Mouse (Mus musculus) layer of hippocampus, postnatal 14 days (tissue): ENCODE results near the gene Gpcpd1. TPM values are rescaled to one million over a fixed set of nuclear protein-coding genes. Genes with fewer than 3 reads are reported as not detected.

ENCODE experiments used
- DNase-seq, 2 experiments: peaks; one replicate each; pipeline ENCODE4 v3.0.0; 2021 to 2022; ENCODE audit warnings: low spot score in 2 of 2, mixed read lengths in 1 of 2
- total RNA-seq, 2 experiments: library from RNA; stranded (reverse); gene quantifications; 2 replicates each; pipeline ENCODE4 v1.2.3; 2021

Gene Gpcpd1
- total RNA-seq, 2 experiments from 2014 or later = 101 to 116 TPM

DNA sequence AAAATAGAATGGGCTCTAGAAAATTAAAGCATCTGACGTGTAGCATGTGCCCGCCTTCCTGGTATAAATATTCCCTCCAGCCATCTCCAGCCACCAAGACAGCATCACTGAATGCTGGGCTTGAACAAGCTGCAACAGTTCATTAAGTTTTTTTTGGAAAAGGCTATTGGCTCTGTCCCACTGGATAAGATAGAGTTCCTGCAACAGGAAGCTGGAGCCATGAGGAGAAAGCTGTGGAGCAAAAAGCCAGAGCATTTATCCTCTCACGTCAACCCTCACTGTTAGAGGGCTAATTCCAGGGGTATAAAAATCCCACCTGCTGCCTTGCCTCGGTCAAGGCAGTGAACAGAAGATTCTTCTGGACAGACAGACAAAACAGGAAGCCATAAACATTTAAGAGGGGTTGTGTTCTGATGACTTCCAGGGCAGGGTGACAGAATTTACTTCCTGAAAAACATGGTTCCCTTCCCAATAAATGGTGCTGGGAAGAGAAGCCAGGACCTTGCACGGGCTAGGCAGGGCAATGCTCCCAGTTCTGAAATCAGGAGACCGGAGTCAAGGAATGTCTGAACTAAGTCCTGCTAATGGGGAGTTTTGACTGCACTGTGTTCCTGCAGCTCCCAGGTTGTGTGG is 2.5 kb upstream of the Gpcpd1 start:
- DNase-seq = no peak

GRCm38 (mm10) chr2:132586006-132586405 is 1.5 kb downstream of the Gpcpd1 start:
- DNase-seq = no peak

DNA sequence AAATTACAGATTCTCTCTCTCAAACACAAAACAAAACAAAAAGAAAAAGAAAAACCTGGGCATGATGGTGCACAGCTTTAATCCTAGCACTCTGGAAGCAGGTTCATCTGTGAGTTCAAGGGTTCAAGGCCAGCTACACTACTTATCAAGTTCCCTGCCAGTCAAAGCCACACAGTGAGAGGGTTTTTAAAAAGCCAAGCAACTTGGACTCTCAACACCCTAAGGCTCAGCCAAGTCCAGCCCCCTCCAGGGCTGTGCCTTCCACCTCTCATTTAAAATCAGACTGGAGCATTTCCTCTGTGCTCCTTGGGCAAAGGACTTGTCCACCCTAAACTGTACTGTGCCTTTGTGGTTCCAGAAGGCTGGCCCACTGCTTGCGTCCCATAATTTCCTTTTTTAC is 3.3 kb downstream of the Gpcpd1 start:
- DNase-seq = no peak

DNA sequence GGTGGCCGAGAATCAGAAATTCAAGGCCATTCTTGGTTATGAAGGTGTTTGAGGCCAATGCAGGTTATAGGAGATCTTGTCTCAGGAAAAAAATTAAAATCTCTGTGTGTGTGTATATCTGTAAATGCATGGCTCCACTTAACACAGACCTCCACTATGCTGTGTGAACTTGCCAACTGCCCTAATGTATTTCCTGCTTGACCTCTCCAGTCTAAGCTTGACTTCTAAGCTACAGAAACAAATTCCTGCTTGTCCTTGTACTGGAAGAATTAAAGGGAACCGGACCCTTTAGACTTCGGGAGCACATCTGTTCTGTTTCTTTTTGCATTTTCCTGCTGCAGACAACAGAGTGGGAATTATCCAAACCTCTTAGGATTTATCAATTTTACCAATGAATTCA is 4.4 kb downstream of the Gpcpd1 start:
- DNase-seq = no peak

GRCm38 (mm10) chr2:132582227-132582626 is 5.3 kb downstream of the Gpcpd1 start:
- peak; percentile 65 to 89 for DNase-seq

DNA sequence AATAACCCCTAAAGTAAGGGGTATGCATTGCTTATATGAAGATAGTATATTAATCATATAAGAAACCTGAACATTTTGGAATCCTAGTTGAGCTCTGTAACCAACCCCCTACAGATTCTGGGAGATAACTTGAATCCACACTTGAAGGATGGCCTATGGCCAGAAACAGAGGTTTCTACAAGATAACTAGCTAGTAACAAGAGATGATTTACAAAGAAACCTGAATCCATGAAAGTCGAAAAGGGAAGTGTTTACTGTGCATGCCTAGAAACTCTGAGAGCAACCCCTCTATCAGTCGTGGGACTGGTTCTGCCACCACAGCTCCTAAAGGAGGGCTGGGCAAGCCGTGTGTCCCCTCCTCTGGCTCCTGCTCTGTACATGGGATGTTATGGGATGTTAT is 7.8 kb downstream of the Gpcpd1 start:
- DNase-seq = no peak

- no peak for DNase-seq
Observed at GRCm38 (mm10) chr2:132578711-132579110, 8.8 kb downstream of the Gpcpd1 start.

GRCm38 (mm10) chr2:132578059-132578458 is 9.5 kb downstream of the Gpcpd1 start:
- peak; percentile 95 to 97 for DNase-seq

- peak in 1 of 2 experiments; percentile 57 for DNase-seq
Observed at GRCm38 (mm10) chr2:132577431-132577981, 10.0 kb downstream of the Gpcpd1 start.

DNA sequence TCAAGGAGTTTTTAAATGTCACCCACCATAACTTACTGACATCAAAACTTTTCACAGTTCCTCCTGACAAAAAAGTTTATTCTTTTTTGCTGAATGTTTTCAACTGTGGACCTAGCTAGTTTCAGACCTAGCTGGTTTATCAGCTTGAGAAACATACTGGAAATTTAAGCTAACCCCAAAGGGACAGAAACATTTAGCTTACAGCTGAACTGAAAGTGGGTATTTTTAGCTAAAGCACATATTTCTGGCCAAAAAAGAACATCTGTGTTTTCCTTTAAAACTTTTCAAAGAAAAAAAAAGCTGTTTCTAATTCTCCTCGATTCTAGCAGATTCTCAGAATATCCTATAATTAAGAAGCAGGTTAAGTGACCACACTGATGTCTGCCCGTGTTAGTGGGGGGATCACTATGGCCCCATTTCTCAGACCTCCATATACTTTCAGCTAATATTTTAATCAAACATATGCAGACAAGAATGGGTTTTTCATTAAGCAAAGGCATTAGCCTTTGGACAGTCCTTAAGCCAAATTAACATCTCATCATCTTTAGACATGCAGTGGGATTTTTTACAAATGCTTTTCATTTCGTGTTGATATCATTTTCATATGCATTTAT is 10.9 kb downstream of the Gpcpd1 start:
- no peak for DNase-seq

DNA sequence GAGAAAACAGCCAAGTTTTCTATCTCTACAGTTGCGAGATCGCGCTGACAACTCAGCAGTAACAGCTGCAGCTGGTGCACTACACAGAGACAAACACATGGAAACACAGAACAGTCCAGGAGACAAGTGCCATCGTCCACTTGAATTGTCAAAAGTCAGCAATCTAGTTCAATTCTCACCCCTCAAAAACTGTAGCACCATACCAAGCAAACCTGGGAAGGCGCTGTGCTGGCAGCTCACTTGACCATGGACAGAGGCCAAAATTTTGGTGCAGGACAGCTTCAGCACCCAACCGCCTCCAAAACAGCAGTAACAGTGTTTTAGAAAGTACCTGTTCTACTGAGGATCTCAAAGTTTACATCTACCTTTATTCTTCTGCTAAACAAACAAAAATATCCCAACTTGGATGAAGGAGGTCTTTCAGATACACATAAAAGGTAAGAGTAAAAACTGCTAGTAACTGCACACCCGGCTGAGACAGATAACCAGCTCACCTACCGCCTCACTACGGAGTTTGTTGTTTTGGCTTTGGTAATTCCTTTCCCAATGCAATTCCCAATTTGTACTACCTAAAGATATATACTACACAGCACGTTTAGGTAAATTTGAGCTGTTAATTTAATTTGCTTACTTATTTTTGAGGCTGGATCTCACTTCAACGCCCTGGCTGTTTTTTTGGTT is 11.6 kb downstream of the Gpcpd1 start:
- no peak for DNase-seq

DNA sequence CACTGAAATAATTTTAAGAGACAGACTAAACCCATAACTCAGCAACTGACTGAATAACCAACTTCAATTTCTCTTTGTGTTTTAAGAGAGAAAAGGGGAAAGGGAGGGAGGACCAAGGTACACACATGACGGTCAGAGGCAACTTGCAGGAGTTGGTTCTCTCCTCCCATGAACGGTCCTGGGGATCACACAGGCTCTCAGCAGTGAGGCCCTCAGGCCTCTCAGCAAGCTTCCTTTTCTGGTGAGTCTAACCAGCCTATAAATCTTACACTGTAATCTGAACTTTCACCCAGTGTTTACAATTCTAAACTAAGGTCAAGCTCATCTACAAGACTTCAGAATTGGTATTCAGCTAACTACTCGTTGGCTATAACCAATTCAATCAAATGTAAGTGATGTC is 12.3 kb downstream of the Gpcpd1 start:
- DNase-seq = no peak

GRCm38 (mm10) chr2:132573280-132573679 is 14.2 kb downstream of the Gpcpd1 start:
- DNase-seq = no peak

DNA sequence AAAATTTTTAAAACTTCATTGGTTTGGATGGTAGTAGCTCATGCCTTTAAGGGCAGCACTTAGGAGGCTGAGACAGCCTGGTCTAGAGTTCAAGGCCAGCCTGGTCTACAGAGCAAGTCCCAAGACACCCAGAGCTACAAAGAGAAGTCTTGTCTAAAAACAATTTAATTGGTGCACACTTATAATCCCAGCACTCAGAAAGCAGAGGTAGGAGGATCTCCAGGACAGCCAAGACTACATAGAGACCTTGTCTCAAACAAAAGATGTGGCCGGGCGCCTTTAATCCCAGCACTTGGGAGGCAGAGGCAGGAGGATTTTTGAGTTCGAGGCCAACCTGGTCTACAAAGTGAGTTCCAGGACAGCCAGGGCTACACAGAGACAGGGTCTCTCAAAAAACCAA is 14.9 kb downstream of the Gpcpd1 start:
- no peak for DNase-seq

DNA sequence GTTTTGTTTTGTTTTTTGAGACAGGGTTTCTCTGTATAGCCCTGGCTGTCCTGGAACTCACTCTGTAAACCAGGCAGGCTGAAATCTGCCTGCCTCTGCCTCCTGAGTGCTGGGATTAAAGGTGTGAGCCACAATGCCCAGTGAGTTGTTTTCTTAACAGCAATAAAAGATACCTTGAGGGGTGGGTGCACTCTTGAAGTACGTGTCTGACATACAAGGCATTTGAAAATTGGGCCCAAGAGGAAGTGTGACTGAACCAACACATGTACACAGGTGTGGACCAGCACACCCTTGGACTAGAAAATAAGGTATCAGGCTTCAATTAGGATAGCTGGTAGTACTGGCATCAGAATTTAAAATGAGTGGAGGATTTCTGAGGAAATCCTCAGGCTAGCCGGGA is 16.2 kb downstream of the Gpcpd1 start:
- DNase-seq = no peak

GRCm38 (mm10) chr2:132570869-132571268 is 16.7 kb downstream of the Gpcpd1 start:
- no peak for DNase-seq

DNA sequence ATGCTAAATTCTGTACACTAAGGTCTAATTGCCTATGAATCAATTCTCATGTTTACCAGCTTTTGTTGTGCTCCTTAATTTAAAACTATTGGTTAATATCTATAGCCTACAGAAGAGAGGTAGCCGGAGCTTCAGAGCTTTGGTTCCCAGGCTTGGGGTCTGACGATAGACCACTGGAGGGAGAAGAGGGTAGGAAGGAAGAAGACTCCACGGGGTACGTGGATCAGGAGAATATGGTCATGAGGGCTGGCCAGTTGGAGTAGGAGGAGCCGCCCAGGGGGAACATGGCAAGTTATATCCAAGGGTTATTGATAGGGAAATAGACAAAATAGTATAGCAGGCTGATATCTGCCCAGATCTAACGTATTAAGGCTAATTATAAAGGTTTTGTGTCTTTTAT is 17.8 kb downstream of the Gpcpd1 start:
- DNase-seq = no peak

DNA sequence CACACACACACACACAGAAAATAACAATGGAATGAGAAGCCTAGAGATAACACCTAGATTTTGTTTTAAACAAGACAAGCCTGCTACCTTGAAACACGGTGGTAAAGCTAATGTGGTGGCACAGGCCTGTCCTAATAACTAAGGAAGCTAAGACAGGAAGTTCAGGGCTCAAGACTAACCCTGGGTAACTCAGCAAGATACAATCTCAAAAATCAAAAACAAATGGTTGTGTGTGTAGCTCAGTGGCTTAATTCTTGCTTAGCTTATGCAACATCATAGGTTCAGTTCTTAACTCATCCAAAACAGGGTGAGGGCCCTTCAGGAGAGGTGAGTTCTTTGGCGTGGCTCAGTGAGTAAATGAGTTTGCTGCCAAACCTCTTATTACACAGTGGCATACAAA is 20.1 kb downstream of the Gpcpd1 start:
- no peak for DNase-seq

- no peak for DNase-seq
Observed at GRCm38 (mm10) chr2:132561860-132562259, 25.7 kb downstream of the Gpcpd1 start.

- no peak for DNase-seq
Observed at GRCm38 (mm10) chr2:132527864-132528263, 59.7 kb downstream of the Gpcpd1 start.

DNA sequence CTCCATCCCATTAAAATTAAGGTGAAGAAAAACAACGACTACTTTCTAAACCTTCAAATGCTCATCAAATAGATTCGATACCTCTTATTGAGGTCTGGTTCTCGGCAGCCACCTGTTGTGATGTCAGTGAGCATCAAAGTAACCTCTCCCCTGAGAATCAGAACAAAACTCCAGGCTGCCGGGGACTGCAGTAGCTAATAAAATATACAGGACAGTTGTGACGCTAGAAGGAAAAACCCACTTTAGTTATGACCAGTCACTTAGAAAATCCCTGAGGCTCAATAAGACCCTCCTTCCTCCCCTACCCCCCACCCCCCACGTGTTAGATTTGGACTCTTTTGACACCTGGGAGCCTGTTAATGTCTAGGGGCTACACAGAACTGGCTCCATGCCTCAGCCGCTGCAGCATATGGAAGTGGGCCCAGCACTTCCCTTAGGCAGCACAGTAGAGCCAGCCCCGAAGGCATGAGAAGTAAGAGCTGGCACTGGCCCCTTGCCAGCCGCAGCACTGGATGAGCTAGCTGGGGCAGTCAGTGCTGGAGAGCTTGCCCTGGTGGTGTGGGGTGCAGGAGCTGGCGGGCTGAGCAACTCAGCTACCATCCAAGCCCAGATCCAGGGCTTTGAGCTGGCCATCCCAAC is 60.5 kb downstream of the Gpcpd1 start:
- DNase-seq = no peak

DNA sequence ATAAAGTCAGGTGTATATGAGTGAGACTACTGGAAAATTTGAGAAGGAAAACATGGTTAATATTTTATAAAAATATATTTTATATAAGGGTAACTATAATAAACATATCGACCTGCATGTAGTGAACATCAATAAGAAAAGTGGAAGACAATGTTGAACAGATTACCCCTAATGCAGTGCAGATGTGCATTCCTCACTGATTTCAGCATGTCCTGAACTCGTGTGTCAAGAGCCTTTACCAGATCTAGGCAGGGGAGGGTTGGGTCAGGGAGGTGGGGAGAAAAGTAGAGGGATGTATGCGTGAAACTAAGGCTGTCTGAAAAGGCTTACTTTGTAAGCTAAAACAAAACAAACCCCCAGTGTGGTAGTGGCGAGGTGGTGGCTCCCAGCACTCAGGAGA is 61.4 kb downstream of the Gpcpd1 start:
- DNase-seq = no peak
